Mouse (Mus musculus) stomach, postnatal 0 days (tissue): ENCODE measurements around the gene Cop1. TPM values are rescaled to one million over a fixed set of nuclear protein-coding genes. Genes with fewer than 3 reads are reported as not detected.

Experiments
- ATAC-seq: fragments of 200-750 bp; cut with Nextera tagmentation; 2 replicates; pipeline ENCODE4 v1.8.0; 2017; ENCODE audit not compliant: low FRiP score, low TSS enrichment
- DNase-seq: peaks from one replicate; pipeline ENCODE4 v3.0.0-alpha.2; 2016; ENCODE audit warnings: low spot score
- H3K27ac ChIP-seq: fragments of 300-500 bp; sonication (generic); replicated peaks from 2 replicates; pipeline ENCODE4 v1.5.1; 2014; ENCODE audit warnings: mild to moderate bottlenecking, control low read depth
- H3K27me3 ChIP-seq: fragments of 300-500 bp; sonication (generic); 2 replicates; pipeline ENCODE4 v1.6.1; 2014; ENCODE audit warnings: low read length; ENCODE audit not compliant: control insufficient read depth, insufficient read depth
- H3K36me3 ChIP-seq: fragments of 300-500 bp; sonication (generic); 2 replicates; pipeline ENCODE4 v1.6.1; 2014; ENCODE audit warnings: low read length, mixed read lengths; ENCODE audit not compliant: control insufficient read depth, insufficient read depth
- H3K4me1 ChIP-seq: fragments of 300-500 bp; sonication (generic); replicated peaks from 2 replicates; pipeline ENCODE4 v1.6.1; 2014; ENCODE audit warnings: antibody characterized with exemption; ENCODE audit not compliant: control insufficient read depth, insufficient read depth
- H3K4me2 ChIP-seq: fragments of 300-500 bp; sonication (generic); replicated peaks from 2 replicates; pipeline ENCODE4 v1.6.1; 2014; ENCODE audit warnings: low read depth, mild to moderate bottlenecking, control low read depth, moderate library complexity
- H3K4me3 ChIP-seq: fragments of 300-500 bp; sonication (generic); 2 replicates; pipeline ENCODE4 v1.5.1; 2014; ENCODE audit warnings: low read depth, low read length, control low read depth
- H3K9ac ChIP-seq: fragments of 300-500 bp; sonication (generic); 2 replicates; pipeline ENCODE4 v1.6.1; 2014; ENCODE audit warnings: mild to moderate bottlenecking, low read length, control low read depth, mixed read lengths
- H3K9me3 ChIP-seq: fragments of 300-500 bp; sonication (generic); 2 replicates; pipeline ENCODE4 v1.6.1; 2016; ENCODE audit warnings: low read length; ENCODE audit not compliant: control insufficient read depth
- CTCF ChIP-seq: IDR thresholded peaks from 2 replicates; pipeline ENCODE4 v1.5.1; 2016; ENCODE audit warnings: antibody characterized with exemption, low read depth, mild to moderate bottlenecking, moderate library complexity
- EP300 ChIP-seq: optimal IDR thresholded peaks from 2 replicates; pipeline ENCODE3; 2016; ENCODE audit warnings: antibody characterized with exemption
- WGBS: fragments of 180-500 bp; shearing (Covaris S2); extraction: QIAGEN DNeasy Blood & Tissue Kit; methylation state at CpG from one replicate; pipeline ENCODE4 v1.1.7; 2014; 5-methylcytosine and 5-hydroxymethylcytosine counted together
- polyA plus RNA-seq: library from polyadenylated mRNA; unstranded; fragments of >200 nt; fragmentation: Nextera tagmentation; extraction: Ambion mirVana; gene quantifications from 2 replicates; pipeline ENCODE4 v1.2.1, GENCODE M21; 2015

The Cop1 gene
- polyA plus RNA-seq, 1 experiment from 2014 or later, result 44.4 TPM

GRCm38 (mm10) chr1:159355027-159355570, 123.0 kb downstream of the Cop1 start:
- H3K9ac ChIP-seq, result no peak overlapping the region
- TF ChIP-seq CTCF, result no peak
- no peak for TF ChIP-seq EP300
- H3K9me3 ChIP-seq, result no peaks in the 10 kb centered on the region
- DNase-seq (no peak), ATAC-seq (no peak)
- H3K4me1 ChIP-seq, result no peaks in the 10 kb centered on the region
- H3K27ac ChIP-seq, result no peak overlapping the region
- WGBS, result 90% methylated on average over 1 of the region's 1 CpGs
- no peak overlapping the region for H3K4me2 ChIP-seq
- H3K36me3 ChIP-seq, result no peaks in the 10 kb centered on the region
- no peaks in the 10 kb centered on the region for H3K27me3 ChIP-seq
- H3K4me3 ChIP-seq, result no peak overlapping the region

GRCm38 (mm10) chr1:159358713-159359112, 126.6 kb downstream of the Cop1 start:
- Histone ChIP-seq H3K4me1 (no peaks in the 10 kb centered on the region), H3K4me2 (no peak overlapping the region), H3K27me3 (no peaks in the 10 kb centered on the region), H3K9ac (no peak overlapping the region), H3K4me3 (no peak overlapping the region), H3K36me3 (no peaks in the 10 kb centered on the region), H3K9me3 (no peaks in the 10 kb centered on the region), H3K27ac (no peak overlapping the region)
- DNase-seq (no peak), ATAC-seq (no peak)
- WGBS, result 75% methylated on average over 5 of the region's 5 CpGs
- TF ChIP-seq CTCF (no peak), EP300 (no peak)

- H3K9ac ChIP-seq, result no peak overlapping the region
- no peak overlapping the region for H3K27ac ChIP-seq
- 49% methylated on average over 4 of the region's 4 CpGs for WGBS
- H3K9me3 ChIP-seq, result no peaks in the 10 kb centered on the region
- no peak overlapping the region for H3K4me3 ChIP-seq
- no peak for TF ChIP-seq CTCF
- ATAC-seq, result no peak
- H3K36me3 ChIP-seq, result no peaks in the 10 kb centered on the region
- no peak for DNase-seq
- no peaks in the 10 kb centered on the region; the same call in 1 of the 2 replicates for H3K4me1 ChIP-seq
- no peak overlapping the region for H3K4me2 ChIP-seq
- no peaks in the 10 kb centered on the region for H3K27me3 ChIP-seq
These were observed 139.8 kb downstream of the Cop1 start for GRCm38 (mm10) chr1:159371881-159372390.

- DNase-seq, result no peak
- no peaks in the 10 kb centered on the region for H3K36me3 ChIP-seq
- no peak for ATAC-seq
- WGBS, result 53% methylated on average over 1 of the region's 1 CpGs
- H3K4me2 ChIP-seq, result no peak overlapping the region
- H3K27me3 ChIP-seq, result no peaks in the 10 kb centered on the region
- no peaks in the 10 kb centered on the region for H3K4me1 ChIP-seq
- no peak overlapping the region for H3K9ac ChIP-seq
- H3K27ac ChIP-seq, result no peak overlapping the region
- no peak overlapping the region for H3K4me3 ChIP-seq
- no peaks in the 10 kb centered on the region for H3K9me3 ChIP-seq
- TF ChIP-seq EP300 (no peak), CTCF (no peak)
These were observed 150.1 kb downstream of the Cop1 start for GRCm38 (mm10) chr1:159382218-159382617.

DNA sequence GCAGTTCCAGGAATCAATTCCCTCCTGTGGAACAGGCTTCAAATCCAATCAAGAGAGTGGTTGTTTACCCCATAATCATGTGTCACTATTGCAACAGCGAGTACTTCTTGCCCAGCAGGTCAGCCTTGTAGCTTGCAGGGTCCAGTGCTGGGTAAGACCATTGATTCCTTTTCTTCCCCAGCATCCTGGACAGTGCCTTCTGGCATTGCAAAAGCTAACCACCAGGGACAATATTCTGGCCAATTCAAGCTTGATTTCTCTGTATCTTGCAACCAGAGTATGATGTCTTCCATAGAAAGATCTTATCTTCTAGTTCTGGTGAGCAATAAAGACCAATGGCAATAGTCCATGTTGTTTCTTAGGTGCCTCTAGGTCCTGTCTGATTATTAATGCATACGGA, 150.8 kb downstream of the Cop1 start:
- WGBS, result 78% methylated on average over 2 of the region's 2 CpGs
- H3K4me1 ChIP-seq, result no peaks in the 10 kb centered on the region
- ATAC-seq (no peak), DNase-seq (no peak)
- TF ChIP-seq EP300 (no peak), CTCF (no peak)
- no peak overlapping the region for H3K4me2 ChIP-seq
- no peak overlapping the region for H3K27ac ChIP-seq
- no peak overlapping the region for H3K9ac ChIP-seq
- H3K9me3 ChIP-seq, result no peaks in the 10 kb centered on the region
- H3K27me3 ChIP-seq, result no peaks in the 10 kb centered on the region
- no peaks in the 10 kb centered on the region for H3K36me3 ChIP-seq
- H3K4me3 ChIP-seq, result no peak overlapping the region

DNA sequence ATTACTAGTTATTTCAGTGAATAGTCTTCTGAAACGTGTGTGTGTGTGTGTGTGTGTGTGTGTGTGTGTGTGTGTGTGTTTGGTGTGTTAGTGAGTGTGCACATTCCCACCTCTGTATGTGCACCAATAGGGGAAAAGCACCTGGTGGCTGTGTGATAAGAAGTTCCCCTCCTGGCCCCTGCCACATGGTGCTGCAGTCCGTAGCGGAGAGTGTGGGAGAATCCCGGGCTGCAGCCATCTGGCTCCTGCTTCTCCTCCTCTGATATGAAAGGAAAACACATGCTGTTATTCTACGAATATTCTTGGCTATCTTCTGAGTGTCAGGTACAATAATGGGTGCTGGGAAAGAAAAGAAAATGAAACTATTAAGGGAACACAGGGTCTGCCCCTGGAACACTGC, 154.3 kb downstream of the Cop1 start:
- Histone ChIP-seq H3K4me3 (no peak overlapping the region), H3K4me2 (no peak overlapping the region), H3K9ac (no peak overlapping the region), H3K36me3 (no peaks in the 10 kb centered on the region), H3K4me1 (no peaks in the 10 kb centered on the region), H3K27me3 (no peaks in the 10 kb centered on the region), H3K9me3 (no peaks in the 10 kb centered on the region), H3K27ac (no peak overlapping the region)
- TF ChIP-seq EP300 (no peak), CTCF (no peak)
- WGBS, result 41% methylated on average over 5 of the region's 5 CpGs
- ATAC-seq, result no peak
- no peak for DNase-seq
